Comparison of ENCODE assay signal across 27 mouse cellular contexts in genomic region chr9:120663181-120663580, GRCm38 (mm10).
"Had no signal": no experiment of that assay in that cellular context is flagged by ENCODE, and none has a peak within 500 bp of the region (broad histone marks: within the 10 kb centered on the region; RNA-seq: fewer than 3 reads in every experiment).

No protein-coding gene starts in this region.

- H3K27ac ChIP-seq: embryonic facial prominence, embryonic 10.5 days; embryonic facial prominence, embryonic 12.5 days; embryonic facial prominence, embryonic 13.5 days; embryonic facial prominence, embryonic 15.5 days; forebrain, embryonic 10.5 days; forebrain, embryonic 13.5 days; forebrain, embryonic 15.5 days; gastrocnemius, adult 2 months; heart, adult 2 months had no signal

- H3K9ac ChIP-seq: embryonic facial prominence, embryonic 12.5 days; embryonic facial prominence, embryonic 13.5 days; embryonic facial prominence, embryonic 15.5 days; forebrain, embryonic 13.5 days; forebrain, embryonic 15.5 days; forebrain, postnatal 0 days had no signal

- H3K9me3 ChIP-seq: embryonic facial prominence, embryonic 10.5 days; embryonic facial prominence, embryonic 12.5 days; embryonic facial prominence, embryonic 13.5 days; embryonic facial prominence, embryonic 15.5 days; forebrain, embryonic 10.5 days; forebrain, embryonic 13.5 days; forebrain, embryonic 15.5 days had no signal

- H3K4me3 ChIP-seq: embryonic facial prominence, embryonic 10.5 days; embryonic facial prominence, embryonic 12.5 days; embryonic facial prominence, embryonic 13.5 days; embryonic facial prominence, embryonic 15.5 days; erythroblast, embryonic 14.5 days; forebrain, embryonic 10.5 days; forebrain, embryonic 13.5 days; forebrain, embryonic 15.5 days; gastrocnemius, adult 2 months; heart, adult 2 months had no signal

- H3K27me3 ChIP-seq: embryonic facial prominence, embryonic 12.5 days; embryonic facial prominence, embryonic 13.5 days; embryonic facial prominence, embryonic 15.5 days; forebrain, embryonic 13.5 days; forebrain, embryonic 15.5 days had no signal

- H3K4me2 ChIP-seq: embryonic facial prominence, embryonic 12.5 days; embryonic facial prominence, embryonic 13.5 days; embryonic facial prominence, embryonic 15.5 days; forebrain, embryonic 13.5 days; forebrain, embryonic 15.5 days had no signal

- ATAC-seq: forebrain, embryonic 13.5 days; forebrain, embryonic 14.5 days; forebrain, embryonic 15.5 days; forebrain, embryonic 16.5 days; forebrain, postnatal 0 days had no signal

- H3K36me3 ChIP-seq: embryonic facial prominence, embryonic 10.5 days; embryonic facial prominence, embryonic 12.5 days; embryonic facial prominence, embryonic 13.5 days; embryonic facial prominence, embryonic 15.5 days; forebrain, embryonic 10.5 days; forebrain, embryonic 15.5 days had no signal

- H3K4me1 ChIP-seq: forebrain, embryonic 13.5 days; forebrain, embryonic 15.5 days had no signal

- DNase-seq: cerebellum, adult 2 months; cerebellum, adult 8-10 months; cerebellum, adult 9-10 months; cerebellum, adult 9-11 months; cerebellum, postnatal 10 days; cerebellum, postnatal 14 days; cerebellum, postnatal 25 days; cerebellum, postnatal 36 days; embryo, embryonic 11 days; forebrain, postnatal 0 days; gastrocnemius, adult 2 months; gastrocnemius, postnatal 10 days; gastrocnemius, postnatal 14 days; gastrocnemius, postnatal 25 days; gastrocnemius, postnatal 36 days; heart, adult 18-20 months; heart, adult 2 months had no signal
